Mouse (Mus musculus): Measurements from ENCODE around the gene Tmem18. TPM values are rescaled to one million over a fixed set of nuclear protein-coding genes. Genes with fewer than 3 reads are reported as not detected.

Tmem18 gene
- polyA plus RNA-seq, 1 experiment from 2014 or later = 13.7 TPM

DNA sequence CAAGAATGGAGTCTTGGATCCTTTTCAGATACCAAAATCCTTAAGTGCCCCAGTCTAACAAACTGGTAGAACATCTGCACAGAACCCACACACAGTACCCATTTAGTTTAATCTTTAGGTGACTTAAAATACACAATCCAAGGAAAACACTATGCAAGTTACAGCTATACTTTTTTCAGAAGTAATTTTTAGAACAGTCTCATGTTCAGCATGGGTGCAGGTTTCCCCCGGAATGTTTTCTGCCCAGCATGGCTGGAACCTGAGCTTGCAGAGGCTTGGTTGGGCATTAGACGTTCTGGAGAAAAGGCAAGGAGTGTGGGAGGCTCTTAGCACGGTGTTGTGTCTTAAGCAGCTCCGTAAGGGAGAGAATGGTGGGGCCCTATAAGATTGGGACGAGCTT is 7.6 kb downstream of the Tmem18 start:
- H3K4me1 ChIP-seq (ENCODE audit: control insufficient read depth, insufficient read depth, low read length) = no peaks in the 10 kb centered on the region
- no peak overlapping the region for H3K4me2 ChIP-seq

DNA sequence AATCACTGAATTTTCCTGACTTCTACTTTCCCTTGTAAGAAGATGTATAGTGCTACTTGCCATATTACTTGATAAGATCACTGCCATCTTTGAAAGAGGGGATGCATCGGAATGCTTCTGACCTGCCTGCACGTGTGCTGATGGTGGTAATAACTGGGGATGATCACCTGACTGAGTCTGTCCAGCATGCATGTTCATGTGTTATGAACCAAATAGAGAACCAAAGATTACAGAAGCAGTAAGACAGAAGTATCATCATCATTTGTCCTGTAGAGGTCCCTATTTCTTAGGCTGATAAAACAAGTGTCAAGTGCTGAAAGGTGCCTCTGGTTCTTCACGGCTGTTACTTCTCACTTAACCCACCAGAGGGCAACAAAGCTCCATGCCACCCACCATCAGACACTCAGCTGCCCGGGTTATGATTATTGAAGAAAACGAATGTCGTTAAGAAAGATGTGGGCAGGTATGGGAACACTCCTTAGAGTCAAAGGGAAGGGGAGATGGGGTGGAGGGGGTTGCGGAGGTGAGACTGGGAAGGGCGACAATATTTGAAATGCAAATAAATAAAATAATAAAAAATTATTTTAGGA is 12.7 kb downstream of the Tmem18 start:
- no peak for ATAC-seq (replicated peaks; ENCODE audit: insufficient number of reproducible peaks, low FRiP score, low TSS enrichment)
- H3K27me3 ChIP-seq (ENCODE audit: control insufficient read depth, insufficient read depth, low read length) = no peaks in the 10 kb centered on the region
- no peak overlapping the region for H3K9ac ChIP-seq (ENCODE audit: low read depth, low read length)
- H3K4me1 ChIP-seq (ENCODE audit: control insufficient read depth, insufficient read depth, low read length) = no peaks in the 10 kb centered on the region
- WGBS (ENCODE audit: insufficient replicate concordance) = 40% methylated on average over 8 of the region's 8 CpGs
- no peak overlapping the region for H3K4me2 ChIP-seq
- H3K27ac ChIP-seq (ENCODE audit: low read depth, low read length) = no peak overlapping the region
- 0 out of 2 replicates have a peak, but pooled peaks cover under 1% of the 10 kb centered on the region for H3K36me3 ChIP-seq (ENCODE audit: control insufficient read depth, insufficient read depth, low read length)
- H3K4me3 ChIP-seq (ENCODE audit: low read depth, low read length) = no peak overlapping the region
- no peaks in the 10 kb centered on the region for H3K9me3 ChIP-seq (replicated peaks; ENCODE audit: control insufficient read depth, low read length)

More for the DNA sequence above, 7.6 kb downstream of the Tmem18 start:
- Histone ChIP-seq H3K4me3 (ENCODE audit: low read depth, low read length) (no peak overlapping the region), H3K9ac (ENCODE audit: low read depth, low read length) (no peak overlapping the region), H3K27ac (ENCODE audit: low read depth, low read length) (no peak overlapping the region), H3K36me3 (ENCODE audit: control insufficient read depth, insufficient read depth, low read length) (0 out of 2 replicates have a peak, but pooled peaks cover 7% of the 10 kb centered on the region), H3K9me3 (replicated peaks; ENCODE audit: control insufficient read depth, low read length) (no peaks in the 10 kb centered on the region), H3K27me3 (ENCODE audit: control insufficient read depth, insufficient read depth, low read length) (no peaks in the 10 kb centered on the region)
- no peak for ATAC-seq (replicated peaks; ENCODE audit: insufficient number of reproducible peaks, low FRiP score, low TSS enrichment)
- 84% methylated on average over 5 of the region's 5 CpGs for WGBS (ENCODE audit: insufficient replicate concordance)

DNA sequence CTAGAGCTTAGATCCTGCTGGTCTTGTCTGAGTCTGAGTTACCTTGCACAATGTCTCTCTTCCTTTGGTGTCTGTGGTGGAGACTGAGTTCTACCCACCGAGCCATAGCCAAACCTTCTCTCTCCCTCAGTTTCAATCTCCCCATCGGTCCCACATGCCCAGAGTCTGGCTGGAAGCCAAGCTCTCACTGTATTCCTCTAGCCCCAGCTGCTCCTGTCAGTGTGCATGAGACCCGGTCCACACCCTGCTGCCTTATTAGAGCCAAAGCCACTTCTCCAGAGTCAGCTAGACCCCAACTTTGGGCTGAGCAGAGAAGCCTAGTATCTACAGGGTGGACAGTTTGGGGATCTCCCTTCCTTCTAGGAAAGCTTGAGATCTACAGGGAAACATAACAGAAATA is 14.7 kb downstream of the Tmem18 start:
- H3K36me3 ChIP-seq (ENCODE audit: control insufficient read depth, insufficient read depth, low read length) = no peaks in the 10 kb centered on the region
- H3K4me2 ChIP-seq = no peak overlapping the region
- no peaks in the 10 kb centered on the region for H3K4me1 ChIP-seq (ENCODE audit: control insufficient read depth, insufficient read depth, low read length)
- ATAC-seq (replicated peaks; ENCODE audit: insufficient number of reproducible peaks, low FRiP score, low TSS enrichment) = no peak
- 50% methylated on average over 3 of the region's 3 CpGs for WGBS (ENCODE audit: insufficient replicate concordance)
- H3K9me3 ChIP-seq (replicated peaks; ENCODE audit: control insufficient read depth, low read length) = no peaks in the 10 kb centered on the region
- no peak overlapping the region for H3K4me3 ChIP-seq (ENCODE audit: low read depth, low read length)
- no peaks in the 10 kb centered on the region for H3K27me3 ChIP-seq (ENCODE audit: control insufficient read depth, insufficient read depth, low read length)
- no peak overlapping the region for H3K27ac ChIP-seq (ENCODE audit: low read depth, low read length)
- H3K9ac ChIP-seq (ENCODE audit: low read depth, low read length) = no peak overlapping the region

DNA sequence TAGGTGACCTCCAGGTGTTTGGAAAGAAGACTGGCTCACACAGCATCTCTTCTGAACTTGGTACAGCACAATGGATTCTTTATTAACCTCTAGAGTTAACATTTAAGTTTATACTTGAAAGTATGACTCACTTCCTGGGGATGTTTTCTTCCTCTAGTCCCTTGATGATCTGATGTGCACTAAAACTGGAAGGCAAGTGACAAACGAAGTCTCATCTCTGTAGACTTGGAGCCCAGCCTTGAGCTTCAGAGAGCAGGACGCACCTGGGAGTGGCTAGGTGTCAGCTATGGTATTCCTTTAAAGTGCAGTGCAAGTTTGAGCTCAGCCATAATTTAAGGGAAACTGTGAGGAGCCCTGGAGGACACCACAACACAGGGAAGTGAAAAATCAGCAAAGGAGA is 15.2 kb downstream of the Tmem18 start:
- Histone ChIP-seq H3K27ac (ENCODE audit: low read depth, low read length) (no peak overlapping the region), H3K9ac (ENCODE audit: low read depth, low read length) (no peak overlapping the region), H3K27me3 (ENCODE audit: control insufficient read depth, insufficient read depth, low read length) (no peaks in the 10 kb centered on the region), H3K9me3 (replicated peaks; ENCODE audit: control insufficient read depth, low read length) (no peaks in the 10 kb centered on the region), H3K4me1 (ENCODE audit: control insufficient read depth, insufficient read depth, low read length) (no peaks in the 10 kb centered on the region), H3K4me3 (ENCODE audit: low read depth, low read length) (no peak overlapping the region), H3K4me2 (no peak overlapping the region), H3K36me3 (ENCODE audit: control insufficient read depth, insufficient read depth, low read length) (no peaks in the 10 kb centered on the region)
- 65% methylated on average over 2 of the region's 2 CpGs for WGBS (ENCODE audit: insufficient replicate concordance)
- ATAC-seq (replicated peaks; ENCODE audit: insufficient number of reproducible peaks, low FRiP score, low TSS enrichment) = no peak

DNA sequence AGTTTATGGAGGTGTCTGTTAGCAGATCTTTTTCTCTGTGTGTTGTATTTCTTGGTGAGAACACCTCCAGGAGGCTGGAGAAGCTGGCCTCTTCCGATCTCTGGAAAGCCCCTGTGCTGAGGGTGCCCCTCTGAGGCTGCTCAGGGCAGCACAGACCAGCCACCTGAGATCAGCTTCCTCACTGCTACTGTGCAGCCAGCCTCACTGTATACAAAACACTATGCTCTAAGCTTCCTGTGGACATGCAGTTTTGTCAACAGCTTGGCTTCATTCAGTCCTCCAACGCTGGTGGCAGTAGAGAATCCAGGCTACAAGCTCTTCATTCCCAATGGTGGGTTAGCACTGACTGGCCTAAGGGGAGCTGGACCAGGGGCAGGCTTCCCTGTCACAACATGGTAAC is 15.8 kb downstream of the Tmem18 start:
- Histone ChIP-seq H3K9me3 (replicated peaks; ENCODE audit: control insufficient read depth, low read length) (no peaks in the 10 kb centered on the region), H3K27me3 (ENCODE audit: control insufficient read depth, insufficient read depth, low read length) (no peaks in the 10 kb centered on the region), H3K4me1 (ENCODE audit: control insufficient read depth, insufficient read depth, low read length) (no peaks in the 10 kb centered on the region), H3K4me3 (ENCODE audit: low read depth, low read length) (no peak overlapping the region), H3K9ac (ENCODE audit: low read depth, low read length) (no peak overlapping the region), H3K4me2 (no peak overlapping the region), H3K27ac (ENCODE audit: low read depth, low read length) (no peak overlapping the region), H3K36me3 (ENCODE audit: control insufficient read depth, insufficient read depth, low read length) (no peaks in the 10 kb centered on the region)
- no peak for ATAC-seq (replicated peaks; ENCODE audit: insufficient number of reproducible peaks, low FRiP score, low TSS enrichment)
- 67% methylated on average over 2 of the region's 2 CpGs for WGBS (ENCODE audit: insufficient replicate concordance)

DNA sequence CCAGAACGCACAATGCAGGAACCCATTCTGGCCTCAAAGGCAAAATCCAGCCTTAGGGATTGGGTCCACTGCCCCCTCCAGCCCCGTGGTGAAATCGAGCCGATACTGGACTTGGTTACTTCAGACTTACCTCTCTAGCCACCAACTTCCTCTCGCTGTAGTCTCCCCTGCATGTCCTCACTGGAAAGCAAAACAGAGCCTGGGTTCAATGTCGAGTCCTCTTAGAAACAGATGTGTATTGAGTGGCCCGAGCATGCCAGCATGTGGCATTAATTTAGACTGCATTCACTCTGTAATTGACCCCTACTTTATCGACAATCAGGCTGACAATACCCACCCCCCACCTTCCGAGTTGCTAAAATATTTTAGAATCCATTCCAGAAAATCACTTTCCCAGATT is 19.8 kb downstream of the Tmem18 start:
- no peak overlapping the region for H3K4me2 ChIP-seq
- no peak for ATAC-seq (replicated peaks; ENCODE audit: insufficient number of reproducible peaks, low FRiP score, low TSS enrichment)
- WGBS (ENCODE audit: insufficient replicate concordance) = 67% methylated on average over 9 of the region's 9 CpGs
- H3K27ac ChIP-seq (ENCODE audit: low read depth, low read length) = no peak overlapping the region
- no peak overlapping the region for H3K4me3 ChIP-seq (ENCODE audit: low read depth, low read length)
- no peaks in the 10 kb centered on the region for H3K9me3 ChIP-seq (replicated peaks; ENCODE audit: control insufficient read depth, low read length)
- no peaks in the 10 kb centered on the region for H3K4me1 ChIP-seq (ENCODE audit: control insufficient read depth, insufficient read depth, low read length)
- H3K9ac ChIP-seq (ENCODE audit: low read depth, low read length) = no peak overlapping the region
- no peaks in the 10 kb centered on the region for H3K27me3 ChIP-seq (ENCODE audit: control insufficient read depth, insufficient read depth, low read length)
- no peaks in the 10 kb centered on the region for H3K36me3 ChIP-seq (ENCODE audit: control insufficient read depth, insufficient read depth, low read length)

DNA sequence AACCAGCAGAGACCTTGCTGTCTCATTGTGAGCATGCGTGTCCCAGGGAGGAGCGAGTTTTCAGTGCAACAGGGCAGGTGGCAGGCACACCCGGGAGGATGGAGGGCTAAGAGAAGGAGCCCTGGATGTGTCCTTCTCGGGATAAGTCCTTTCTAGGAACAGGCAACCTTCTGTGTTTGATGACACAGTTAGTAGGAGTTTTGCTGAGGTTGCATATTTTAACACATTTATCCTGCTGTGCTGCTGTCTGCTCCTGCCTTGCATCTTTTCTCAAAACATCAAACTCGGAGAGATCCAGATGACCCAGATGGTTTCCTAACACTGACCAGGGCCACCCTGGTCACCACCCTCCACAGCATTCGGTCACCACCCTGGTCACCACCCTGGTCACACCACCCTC is 20.6 kb downstream of the Tmem18 start:
- H3K4me2 ChIP-seq = no peak overlapping the region
- H3K27ac ChIP-seq (ENCODE audit: low read depth, low read length) = no peak overlapping the region
- H3K27me3 ChIP-seq (ENCODE audit: control insufficient read depth, insufficient read depth, low read length) = no peaks in the 10 kb centered on the region
- H3K4me1 ChIP-seq (ENCODE audit: control insufficient read depth, insufficient read depth, low read length) = no peaks in the 10 kb centered on the region
- H3K36me3 ChIP-seq (ENCODE audit: control insufficient read depth, insufficient read depth, low read length) = no peaks in the 10 kb centered on the region
- H3K9ac ChIP-seq (ENCODE audit: low read depth, low read length) = no peak overlapping the region
- H3K9me3 ChIP-seq (replicated peaks; ENCODE audit: control insufficient read depth, low read length) = no peaks in the 10 kb centered on the region
- no peak for ATAC-seq (replicated peaks; ENCODE audit: insufficient number of reproducible peaks, low FRiP score, low TSS enrichment)
- no peak overlapping the region for H3K4me3 ChIP-seq (ENCODE audit: low read depth, low read length)
- WGBS (ENCODE audit: insufficient replicate concordance) = 70% methylated on average over 6 of the region's 6 CpGs

DNA sequence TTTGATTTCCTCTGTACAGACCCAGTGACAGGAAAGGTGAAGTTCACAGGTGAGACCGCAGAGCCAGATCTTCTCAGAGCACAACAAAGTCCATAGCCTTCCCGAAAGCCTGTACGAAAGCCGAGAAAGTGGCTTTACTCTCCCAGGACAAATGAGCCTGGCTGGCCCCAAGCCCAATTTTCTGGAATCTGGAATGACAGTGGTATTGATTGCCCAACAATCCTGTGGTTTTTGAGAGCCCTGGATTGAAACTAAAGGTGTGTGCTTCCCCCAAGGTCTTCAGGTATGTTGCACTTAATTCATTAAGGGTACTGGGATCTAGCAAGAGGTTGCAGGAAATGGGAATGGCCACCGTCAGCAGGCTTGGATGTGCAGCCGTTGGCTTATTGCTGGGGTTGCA is 21.7 kb downstream of the Tmem18 start:
- Histone ChIP-seq H3K4me2 (no peak overlapping the region), H3K36me3 (ENCODE audit: control insufficient read depth, insufficient read depth, low read length) (no peaks in the 10 kb centered on the region), H3K9me3 (replicated peaks; ENCODE audit: control insufficient read depth, low read length) (no peaks in the 10 kb centered on the region), H3K27me3 (ENCODE audit: control insufficient read depth, insufficient read depth, low read length) (no peaks in the 10 kb centered on the region), H3K4me1 (ENCODE audit: control insufficient read depth, insufficient read depth, low read length) (no peaks in the 10 kb centered on the region), H3K27ac (ENCODE audit: low read depth, low read length) (no peak overlapping the region), H3K4me3 (ENCODE audit: low read depth, low read length) (no peak overlapping the region), H3K9ac (ENCODE audit: low read depth, low read length) (no peak overlapping the region)
- ATAC-seq (replicated peaks; ENCODE audit: insufficient number of reproducible peaks, low FRiP score, low TSS enrichment) = no peak
- WGBS (ENCODE audit: insufficient replicate concordance) = 86% methylated on average over 6 of the region's 6 CpGs

DNA sequence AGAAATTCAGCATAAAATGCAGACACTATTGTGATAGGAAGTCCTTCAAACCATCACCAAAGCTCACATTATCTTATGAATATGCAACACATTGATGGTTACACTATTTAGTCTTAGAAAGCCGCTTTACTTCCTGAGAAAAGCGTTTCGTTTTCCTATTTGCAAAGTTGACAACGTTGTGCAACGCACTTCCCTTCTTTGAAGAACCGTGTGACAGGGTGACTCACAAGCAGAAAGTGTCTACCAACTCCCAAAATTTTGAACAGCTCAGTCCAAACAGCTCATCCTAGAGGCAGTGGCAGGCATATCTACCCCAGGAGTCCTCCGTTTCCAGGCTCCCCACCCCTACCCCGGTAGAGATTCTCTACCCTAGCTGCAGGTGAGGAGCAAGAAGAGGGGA is 22.5 kb downstream of the Tmem18 start:
- Histone ChIP-seq H3K4me3 (ENCODE audit: low read depth, low read length) (no peak overlapping the region), H3K27me3 (ENCODE audit: control insufficient read depth, insufficient read depth, low read length) (no peaks in the 10 kb centered on the region), H3K9ac (ENCODE audit: low read depth, low read length) (no peak overlapping the region), H3K9me3 (replicated peaks; ENCODE audit: control insufficient read depth, low read length) (no peaks in the 10 kb centered on the region), H3K4me1 (ENCODE audit: control insufficient read depth, insufficient read depth, low read length) (no peaks in the 10 kb centered on the region), H3K4me2 (no peak overlapping the region), H3K27ac (ENCODE audit: low read depth, low read length) (no peak overlapping the region), H3K36me3 (ENCODE audit: control insufficient read depth, insufficient read depth, low read length) (no peaks in the 10 kb centered on the region)
- WGBS (ENCODE audit: insufficient replicate concordance) = 68% methylated on average over 8 of the region's 8 CpGs
- no peak for ATAC-seq (replicated peaks; ENCODE audit: insufficient number of reproducible peaks, low FRiP score, low TSS enrichment)
